Mouse (Mus musculus) MEL (cell line): ENCODE data around the gene Cnot3. TPM values are rescaled to one million over a fixed set of nuclear protein-coding genes. Genes with fewer than 3 reads are reported as not detected.
A peak's percentile ranks its signal among the peaks of the same experiment; 100 is the strongest.

Source experiments
- DNase-seq: peaks from one replicate; pipeline ENCODE4 v3.0.0; 2011; ENCODE audit warnings: low read depth, low spot score
- H3K27ac ChIP-seq: 2 replicates; pipeline ENCODE4 v1.5.1; 2012; ENCODE audit warnings: low read depth, mild to moderate bottlenecking, control low read depth, low read length, moderate library complexity; ENCODE audit not compliant: control insufficient read depth
- H3K27me3 ChIP-seq, 2 experiments: fragments of 150-350 bp in 1 of 2; sonication (generic) in 1 of 2; 2 replicates each; pipeline ENCODE4 v1.6.1; 2012; ENCODE audit warnings: low read length in 2 of 2, mild to moderate bottlenecking in 2 of 2, improper control_type of control experiment in 1 of 2, moderate library complexity in 1 of 2; ENCODE audit not compliant: insufficient read depth in 2 of 2, control insufficient read depth in 1 of 2
- H3K36me3 ChIP-seq, 2 experiments: 2 replicates each; pipeline ENCODE4 v1.6.1; 2012 to 2014; ENCODE audit warnings: low read length in 2 of 2, improper control_type of control experiment in 1 of 2, inconsistent platforms in 1 of 2, mild to moderate bottlenecking in 1 of 2; ENCODE audit not compliant: insufficient read depth in 2 of 2, control insufficient read depth in 1 of 2
- H3K4me1 ChIP-seq, 2 experiments: fragments of 150-350 bp in 1 of 2; sonication (generic) in 1 of 2; 2 replicates each; pipeline ENCODE4 v1.6.1; 2012; ENCODE audit warnings: low read length in 2 of 2, improper control_type of control experiment in 1 of 2, mild to moderate bottlenecking in 1 of 2; ENCODE audit not compliant: insufficient read depth in 2 of 2, control insufficient read depth in 1 of 2
- H3K4me3 ChIP-seq, 2 experiments: fragments of 150-350 bp in 1 of 2; sonication (generic) in 1 of 2; 2 replicates each; pipeline ENCODE4 v1.5.1; 2012; ENCODE audit warnings: low read depth in 2 of 2, low read length in 2 of 2, mild to moderate bottlenecking in 2 of 2, moderate library complexity in 2 of 2, control low read depth in 1 of 2, improper control_type of control experiment in 1 of 2; ENCODE audit not compliant: control insufficient read depth in 1 of 2, insufficient read depth in 1 of 2
- H3K79me2 ChIP-seq: 2 replicates; pipeline ENCODE4 v1.6.1; 2012; ENCODE audit warnings: mild to moderate bottlenecking, low read length, moderate library complexity; ENCODE audit not compliant: control insufficient read depth, poor library complexity, insufficient read depth
- H3K9ac ChIP-seq: 2 replicates; pipeline ENCODE4 v1.6.1; 2012; ENCODE audit warnings: low read depth, mild to moderate bottlenecking, control low read depth, low read length, moderate library complexity; ENCODE audit not compliant: control insufficient read depth, poor library complexity, severe bottlenecking
- H3K9me3 ChIP-seq: fragments of 150-350 bp; sonication (generic); replicated peaks from 2 replicates; pipeline ENCODE4 v1.6.1; 2012; ENCODE audit warnings: mild to moderate bottlenecking, low read length, improper control_type of control experiment, moderate library complexity; ENCODE audit not compliant: insufficient read depth
- CHD1 ChIP-seq: IDR thresholded peaks from 2 replicates; pipeline ENCODE4 v1.6.1; 2012; ENCODE audit warnings: low read depth, mild to moderate bottlenecking, inconsistent platforms, low read length, improper control_type of control experiment
- EP300 ChIP-seq, 2 experiments: IDR thresholded peaks; 2 replicates each; pipeline ENCODE4 v1.6.1; 2011; ENCODE audit warnings: improper control_type of control experiment in 2 of 2, low read length in 2 of 2, low read depth in 1 of 2, mild to moderate bottlenecking in 1 of 2
- ETS1 ChIP-seq: IDR thresholded peaks from 2 replicates; pipeline ENCODE4 v1.6.1; 2012; ENCODE audit warnings: low read depth, mild to moderate bottlenecking, inconsistent platforms, low read length, improper control_type of control experiment, moderate library complexity
- GABPA ChIP-seq: IDR thresholded peaks from 2 replicates; pipeline ENCODE4 v1.6.1; 2012; ENCODE audit warnings: low read depth, mild to moderate bottlenecking, inconsistent platforms, low read length, improper control_type of control experiment, moderate library complexity
- HCFC1 ChIP-seq: IDR thresholded peaks from 2 replicates; pipeline ENCODE4 v1.6.1; 2012; ENCODE audit warnings: low read depth, mild to moderate bottlenecking, inconsistent platforms, low read length, improper control_type of control experiment, moderate library complexity
- MAZ ChIP-seq: IDR thresholded peaks from 2 replicates; pipeline ENCODE4 v1.6.1; 2012; ENCODE audit warnings: low read depth, mild to moderate bottlenecking, inconsistent platforms, low read length, improper control_type of control experiment
- MXI1 ChIP-seq: IDR thresholded peaks from 2 replicates; pipeline ENCODE4 v1.6.1; 2011; ENCODE audit warnings: mild to moderate bottlenecking, low read depth, low read length, improper control_type of control experiment
- MYC ChIP-seq: IDR thresholded peaks from 2 replicates; pipeline ENCODE4 v1.6.1; 2011; ENCODE audit warnings: low read depth, mild to moderate bottlenecking, low read length, improper control_type of control experiment, moderate library complexity
- POLR2AphosphoS2 ChIP-seq: IDR thresholded peaks from 2 replicates; pipeline ENCODE4 v1.6.1; 2011; ENCODE audit warnings: low read length, improper control_type of control experiment
- SIN3A ChIP-seq: IDR thresholded peaks from 2 replicates; pipeline ENCODE4 v1.6.1; 2012; ENCODE audit warnings: low read length, improper control_type of control experiment, inconsistent platforms
- SMC3 ChIP-seq: IDR thresholded peaks from 2 replicates; pipeline ENCODE4 v1.6.1; 2011; ENCODE audit warnings: low read depth, low read length, improper control_type of control experiment
- TAL1 ChIP-seq: IDR thresholded peaks from 2 replicates; pipeline ENCODE4 v1.6.1; 2012; ENCODE audit warnings: mild to moderate bottlenecking, inconsistent platforms, low read length, moderate library complexity, mixed read lengths
- ZC3H11A ChIP-seq: IDR thresholded peaks from 2 replicates; pipeline ENCODE4 v1.6.1; 2012; ENCODE audit warnings: low read depth, mild to moderate bottlenecking, inconsistent platforms, low read length, improper control_type of control experiment
- ZKSCAN1 ChIP-seq: IDR thresholded peaks from 2 replicates; pipeline ENCODE4 v1.6.1; 2012; ENCODE audit warnings: low read depth, mild to moderate bottlenecking, inconsistent platforms, low read length, improper control_type of control experiment, moderate library complexity
- polyA plus RNA-seq, 2 experiments: library from polyadenylated mRNA; stranded (reverse) in 1 of 2; unstranded in 1 of 2; fragments of >175 nt in 1 of 2; fragments of >200 nt in 1 of 2; gene quantifications; 2 replicates each; pipeline versions ENCODE4 v1.2.1 to v1.2.4; 2012; ENCODE audit warnings: low replicate concordance in 2 of 2, low read depth in 1 of 2; ENCODE audit not compliant: insufficient read length in 2 of 2, insufficient read depth in 1 of 2, missing spikeins in 1 of 2
- total RNA-seq: library from RNA; depleted of rRNA; stranded (reverse); fragments of 300-350 nt; gene quantifications from 2 replicates; pipeline ENCODE4 v1.2.3, GENCODE M21; 2012

Gene Cnot3
- total and polyA plus RNA-seq, 3 experiments: 17.4 to 118 (median 86.6) TPM

DNA sequence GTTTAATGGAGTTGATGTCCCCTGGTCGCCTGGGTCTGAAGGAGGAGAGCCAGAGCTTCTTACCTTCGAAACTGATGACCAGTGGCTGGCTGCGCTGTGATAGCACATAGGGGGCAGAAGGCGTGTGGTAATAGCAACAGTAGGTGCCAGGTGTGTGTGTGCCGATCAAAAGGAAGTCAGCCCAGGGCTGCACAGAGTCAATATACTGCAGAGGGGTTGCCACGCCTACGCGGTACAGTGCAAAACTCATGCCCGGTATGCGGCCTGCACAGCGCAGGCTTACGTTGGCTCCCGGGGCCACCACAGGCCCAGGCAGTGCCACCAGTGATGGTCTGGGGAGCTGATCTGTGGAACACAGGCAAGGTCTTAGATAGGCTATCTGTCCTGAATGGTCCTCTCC lies 34.1 kb upstream of the Cnot3 start:
- no peak overlapping the region for H3K4me3 ChIP-seq
- H3K79me2 ChIP-seq: no peaks in the 10 kb centered on the region
- TF ChIP-seq TAL1: no peak
- TF ChIP-seq MXI1: no peak
- no peak for TF ChIP-seq MAZ
- no peak for TF ChIP-seq EP300 (IDR thresholded peaks at IDR 0.05; ENCODE audit: low read depth in 1 of 2, low read length in 2 of 2)
- TF ChIP-seq SMC3: no peak
- no peak for TF ChIP-seq GABPA
- no peak for TF ChIP-seq SIN3A
- no peak for TF ChIP-seq HCFC1
- no peak for TF ChIP-seq ZKSCAN1
- no peak for TF ChIP-seq POLR2AphosphoS2
- no peak overlapping the region for H3K9ac ChIP-seq
- no peak overlapping the region for H3K27ac ChIP-seq
- no peaks in the 10 kb centered on the region for H3K27me3 ChIP-seq
- H3K9me3 ChIP-seq: no peaks in the 10 kb centered on the region
- H3K4me1 ChIP-seq: peaks cover 2 to 9% of the 10 kb centered on the region in 2 experiments; a peak in 1 of 4 replicates
- no peak for DNase-seq
- H3K36me3 ChIP-seq: no peaks in the 10 kb centered on the region; a peak in 1 of 4 replicates

DNA sequence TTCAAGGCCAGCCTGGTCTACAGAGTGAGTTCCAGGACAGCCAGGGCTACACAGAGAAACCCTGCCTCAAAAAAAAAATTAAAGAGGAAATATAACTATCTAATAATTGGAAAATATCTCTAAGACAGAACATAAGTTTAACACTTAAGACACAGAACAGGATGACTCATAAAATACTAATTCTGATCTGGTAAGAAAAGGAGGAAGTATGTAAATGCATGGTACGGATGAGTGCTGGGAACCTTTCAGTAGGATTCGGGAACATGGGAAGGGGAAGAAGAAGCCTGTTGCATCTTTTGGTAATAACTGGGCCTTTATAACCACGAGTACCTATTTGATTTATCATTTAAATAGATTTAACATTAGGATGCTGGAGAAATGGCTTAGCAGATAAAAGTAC lies 31.0 kb upstream of the Cnot3 start:
- H3K27ac ChIP-seq: no peak overlapping the region
- H3K9me3 ChIP-seq: no peaks in the 10 kb centered on the region
- H3K4me3 ChIP-seq: no peak overlapping the region
- no peak overlapping the region for H3K9ac ChIP-seq
- peak; percentile 74 for DNase-seq
- TF ChIP-seq ZC3H11A (no peak), CHD1 (no peak), MYC (peak; percentile 26; the same call in 1 of the 2 replicates), SIN3A (0 out of 2 replicates have a peak, but pooled peaks have one; percentile 24), MAZ (no peak), EP300 (IDR thresholded peaks at IDR 0.05; ENCODE audit: low read depth in 1 of 2, low read length in 2 of 2) (peak in 1 of 2 experiments; percentile 35; a peak in 1 of 4 replicates)
- peaks cover 7% of the 10 kb centered on the region for H3K79me2 ChIP-seq
- H3K4me1 ChIP-seq: peaks cover 2 to 21% of the 10 kb centered on the region in 2 experiments
- H3K27me3 ChIP-seq: no peaks in the 10 kb centered on the region
- H3K36me3 ChIP-seq: peaks cover 0 to 9% of the 10 kb centered on the region in 2 experiments; a peak in 2 of 4 replicates

GRCm38 (mm10) chr7:3616057-3616388 lies 29.0 kb upstream of the Cnot3 start, which contains the start of gene Oscar:
TSS of gene Oscar (minus strand) at chr7:3616157.
- Histone ChIP-seq H3K27me3 (no peaks in the 10 kb centered on the region), H3K36me3 (peaks cover 2 to 9% of the 10 kb centered on the region in 2 experiments; a peak in 3 of 4 replicates), H3K9ac (peak within 1 kb of the TSS; percentile 33), H3K4me3 (peak within 1 kb of the TSS; percentile 46 to 85), H3K27ac (no peak within 1 kb of the TSS), H3K79me2 (peaks cover 7% of the 10 kb centered on the region), H3K4me1 (peaks cover 2 to 21% of the 10 kb centered on the region in 2 experiments), H3K9me3 (no peaks in the 10 kb centered on the region)
- no peak for DNase-seq
- TF ChIP-seq ETS1: no peak
- TF ChIP-seq EP300 (IDR thresholded peaks at IDR 0.05; ENCODE audit: low read depth in 1 of 2, low read length in 2 of 2): no peak
